Mouse (Mus musculus) testis, adult 2 months (tissue): ENCODE data around the gene Rpap3. TPM values are rescaled to one million over a fixed set of nuclear protein-coding genes. Genes with fewer than 3 reads are reported as not detected.

ENCODE experiments used
- H3K27ac ChIP-seq: fragments of 200-500 bp; 2 replicates; pipeline ENCODE4 v1.5.1; 2012; ENCODE audit warnings: low read depth, low read length; ENCODE audit not compliant: control insufficient read depth, insufficient read depth
- H3K27me3 ChIP-seq: fragments of 200-500 bp; 2 replicates; pipeline ENCODE4 v1.6.1; 2012; ENCODE audit warnings: mild to moderate bottlenecking, low read length, moderate library complexity; ENCODE audit not compliant: control insufficient read depth, insufficient read depth
- H3K36me3 ChIP-seq: fragments of 200-500 bp; 2 replicates; pipeline ENCODE4 v1.6.1; 2012; ENCODE audit warnings: mild to moderate bottlenecking, low read length; ENCODE audit not compliant: control insufficient read depth, insufficient read depth
- H3K4me1 ChIP-seq: fragments of 200-500 bp; 2 replicates; pipeline ENCODE4 v1.6.1; 2012; ENCODE audit warnings: low read length; ENCODE audit not compliant: control insufficient read depth, insufficient read depth
- H3K4me3 ChIP-seq: fragments of 200-500 bp; 2 replicates; pipeline ENCODE4 v1.5.1; 2012; ENCODE audit warnings: low read depth, mild to moderate bottlenecking, low read length, moderate library complexity, mixed read lengths; ENCODE audit not compliant: control insufficient read depth
- CTCF ChIP-seq: fragments of 200-500 bp; IDR thresholded peaks from 2 replicates; pipeline ENCODE4 v1.5.1; 2012; ENCODE audit warnings: low read depth, mild to moderate bottlenecking, inconsistent platforms, low read length, moderate library complexity; ENCODE audit not compliant: control insufficient read depth, insufficient read depth, insufficient replicate concordance
- POLR2A ChIP-seq: fragments of 200-500 bp; IDR thresholded peaks from 2 replicates; pipeline ENCODE4 v1.6.1; 2012; ENCODE audit warnings: low read depth, mild to moderate bottlenecking, inconsistent platforms, low read length, moderate library complexity; ENCODE audit not compliant: control insufficient read depth
- polyA plus RNA-seq: library from polyadenylated mRNA; depleted of rRNA; stranded (reverse); fragments of >200 nt; gene quantifications from 2 replicates; pipeline ENCODE4 v1.2.3, GENCODE M21; 2012

Gene Rpap3
- polyA plus RNA-seq, 1 experiment, result 3.7 TPM

DNA sequence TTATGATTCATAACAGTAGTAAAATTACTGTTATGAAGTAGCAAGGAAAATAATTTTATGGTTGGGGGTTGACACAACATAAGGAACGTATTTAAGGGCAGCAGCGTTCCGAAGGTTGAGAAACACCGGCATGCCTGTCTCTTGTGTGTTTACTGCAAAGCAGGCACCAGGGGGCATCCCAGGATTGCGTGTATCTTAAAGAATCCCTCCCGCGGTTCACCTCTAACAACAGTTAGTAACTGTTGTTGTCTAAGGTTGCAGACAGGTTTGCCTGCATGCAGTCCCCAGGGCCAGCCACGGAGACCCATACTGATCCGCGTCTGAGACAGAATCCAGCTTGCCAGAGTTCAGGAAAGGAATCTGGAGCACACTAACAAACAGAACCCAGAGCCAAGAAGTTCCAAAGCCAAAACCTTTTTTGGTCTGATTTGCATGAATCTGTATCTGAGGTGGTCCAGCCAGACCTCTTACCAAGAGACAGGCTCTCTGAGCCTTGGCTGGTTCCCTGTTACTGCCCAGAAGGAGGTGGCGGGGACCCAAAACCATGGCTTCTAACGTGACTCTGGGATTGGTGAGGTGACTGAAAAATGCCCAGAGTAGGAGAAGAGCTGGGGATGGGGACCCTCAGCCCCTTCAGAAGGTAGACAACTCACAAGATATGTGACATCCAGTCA is 12.4 kb upstream of the Rpap3 start:
- no peaks in the 10 kb centered on the region for H3K36me3 ChIP-seq
- H3K4me1 ChIP-seq, result peaks cover 7% of the 10 kb centered on the region; the same call in 1 of the 2 replicates
- H3K27me3 ChIP-seq, result no peaks in the 10 kb centered on the region
- no peak overlapping the region for H3K4me3 ChIP-seq
- H3K27ac ChIP-seq, result peak overlapping the region; percentile 47; the same call in 1 of the 2 replicates
- TF ChIP-seq POLR2A (no peak), CTCF (peak; percentile 56; the same call in 1 of the 2 replicates)

DNA sequence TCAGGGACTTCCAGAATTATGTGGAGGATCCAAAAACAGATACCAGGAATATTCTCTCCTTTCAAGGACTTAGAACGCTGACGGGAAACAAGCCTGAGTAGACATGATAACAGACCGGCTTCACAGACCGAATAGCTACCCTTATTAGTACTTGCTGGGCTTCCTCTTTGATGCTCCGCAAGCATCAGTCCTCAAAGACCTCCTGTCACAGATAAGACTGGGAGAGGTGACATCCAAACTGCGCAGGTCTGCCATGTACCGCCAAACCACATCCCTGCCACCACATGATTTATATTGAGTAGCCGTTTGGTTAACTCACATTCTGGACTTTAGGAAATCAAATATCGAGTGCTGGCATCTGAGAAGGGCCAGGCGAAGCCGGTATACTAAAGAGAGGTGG is 11.2 kb upstream of the Rpap3 start:
- TF ChIP-seq CTCF (no peak), POLR2A (no peak)
- Histone ChIP-seq H3K27me3 (no peaks in the 10 kb centered on the region), H3K36me3 (no peaks in the 10 kb centered on the region)

DNA sequence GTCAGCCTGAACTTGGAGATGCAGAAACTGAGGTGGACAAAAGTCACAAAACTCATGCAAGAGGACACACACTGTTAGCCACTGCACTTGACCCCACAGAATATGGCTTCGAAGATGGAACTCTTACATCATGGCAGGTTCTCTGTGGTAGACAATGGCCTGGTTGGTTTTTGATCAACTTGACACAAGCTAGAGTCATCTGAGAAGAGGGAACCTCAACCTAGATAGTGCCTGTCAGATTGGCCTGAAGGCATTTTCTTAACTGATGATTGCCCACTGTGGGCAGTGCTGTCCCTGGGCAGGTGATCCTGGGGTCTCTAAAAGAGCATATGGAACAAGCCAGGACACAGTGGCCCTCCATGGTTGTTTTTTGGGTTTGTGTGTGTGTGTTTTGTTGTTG is 10.1 kb upstream of the Rpap3 start:
- Histone ChIP-seq H3K4me3 (no peak overlapping the region), H3K4me1 (peaks cover 7% of the 10 kb centered on the region; the same call in 1 of the 2 replicates), H3K27ac (no peak overlapping the region), H3K36me3 (no peaks in the 10 kb centered on the region), H3K27me3 (no peaks in the 10 kb centered on the region)
- TF ChIP-seq POLR2A (no peak), CTCF (no peak)

More for the DNA sequence above, 11.2 kb upstream of the Rpap3 start:
- H3K4me1 ChIP-seq, result peaks cover 7% of the 10 kb centered on the region; the same call in 1 of the 2 replicates
- H3K4me3 ChIP-seq, result no peak overlapping the region
- peak overlapping the region; percentile 57 for H3K27ac ChIP-seq

DNA sequence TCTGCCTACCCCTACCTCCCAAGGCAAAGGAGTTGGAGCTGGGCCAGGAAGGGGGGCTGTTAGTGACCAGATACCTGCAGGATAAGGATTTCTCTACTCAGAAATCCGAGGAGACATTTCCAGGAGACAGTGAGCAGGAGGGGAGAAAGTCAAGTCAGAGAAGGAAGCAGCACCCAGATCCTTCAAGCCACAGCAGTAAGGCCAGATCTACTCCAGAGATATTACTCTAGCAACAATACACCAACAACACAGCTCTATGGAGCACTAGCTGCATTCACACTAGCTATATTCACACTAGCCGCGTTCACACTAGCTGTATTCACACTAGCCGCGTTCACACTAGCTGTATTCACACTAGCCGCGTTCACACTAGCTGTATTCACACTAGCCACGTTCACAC is 9.5 kb upstream of the Rpap3 start:
- TF ChIP-seq CTCF, result no peak
- no peak for TF ChIP-seq POLR2A
- H3K27me3 ChIP-seq, result no peaks in the 10 kb centered on the region
- H3K27ac ChIP-seq, result no peak overlapping the region
- H3K4me1 ChIP-seq, result peaks cover 6% of the 10 kb centered on the region; the same call in 1 of the 2 replicates
- no peaks in the 10 kb centered on the region for H3K36me3 ChIP-seq
- no peak overlapping the region for H3K4me3 ChIP-seq

DNA sequence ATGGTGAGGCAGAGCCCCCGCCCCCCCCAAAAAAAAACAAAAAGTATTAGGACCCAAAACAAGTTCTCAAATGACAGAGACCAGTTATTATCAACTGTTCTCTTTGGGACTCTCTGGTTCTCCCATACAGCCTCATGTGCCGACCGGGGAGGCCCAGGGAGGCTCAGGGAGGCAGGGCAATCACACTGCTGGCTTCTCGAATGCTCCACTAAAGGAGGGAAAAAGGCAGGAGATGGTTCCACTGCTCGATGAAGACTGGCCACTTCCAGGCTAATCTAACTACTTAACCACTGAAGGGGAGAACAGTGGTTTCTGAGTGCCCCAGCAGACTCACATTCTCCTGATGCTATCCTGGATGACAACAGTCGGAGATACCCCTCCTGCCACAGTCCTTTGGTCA is 6.9 kb upstream of the Rpap3 start:
- no peak overlapping the region for H3K4me3 ChIP-seq
- no peaks in the 10 kb centered on the region for H3K27me3 ChIP-seq
- peaks cover 4% of the 10 kb centered on the region; the same call in 1 of the 2 replicates for H3K4me1 ChIP-seq
- no peak for TF ChIP-seq CTCF
- no peak for TF ChIP-seq POLR2A
- peak overlapping the region; percentile 10; the same call in 1 of the 2 replicates for H3K27ac ChIP-seq
- no peaks in the 10 kb centered on the region for H3K36me3 ChIP-seq

DNA sequence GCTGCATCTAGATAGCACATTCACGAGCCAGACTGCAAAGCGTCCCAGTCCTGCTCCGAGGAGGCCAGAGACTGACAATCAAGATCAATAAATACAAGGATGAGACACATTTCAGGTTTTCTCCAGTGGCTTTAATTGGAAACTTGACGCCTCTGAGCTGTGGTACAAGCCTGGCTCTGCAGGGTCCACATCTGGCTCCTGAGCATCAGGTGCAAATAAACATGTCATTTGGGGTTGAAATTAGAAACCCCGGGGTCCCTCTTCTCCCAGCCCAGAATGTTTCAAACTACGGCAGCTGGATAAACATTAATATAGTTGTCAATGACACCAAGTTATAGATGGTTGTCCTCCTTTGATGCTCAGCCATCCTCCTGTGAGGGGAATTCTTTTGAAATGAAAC is 5.3 kb upstream of the Rpap3 start:
- H3K4me3 ChIP-seq, result no peak overlapping the region
- no peaks in the 10 kb centered on the region for H3K36me3 ChIP-seq
- H3K27me3 ChIP-seq, result no peaks in the 10 kb centered on the region
- H3K4me1 ChIP-seq, result peaks cover 4% of the 10 kb centered on the region; the same call in 1 of the 2 replicates
- TF ChIP-seq CTCF, result no peak
- no peak for TF ChIP-seq POLR2A
- H3K27ac ChIP-seq, result no peak overlapping the region

DNA sequence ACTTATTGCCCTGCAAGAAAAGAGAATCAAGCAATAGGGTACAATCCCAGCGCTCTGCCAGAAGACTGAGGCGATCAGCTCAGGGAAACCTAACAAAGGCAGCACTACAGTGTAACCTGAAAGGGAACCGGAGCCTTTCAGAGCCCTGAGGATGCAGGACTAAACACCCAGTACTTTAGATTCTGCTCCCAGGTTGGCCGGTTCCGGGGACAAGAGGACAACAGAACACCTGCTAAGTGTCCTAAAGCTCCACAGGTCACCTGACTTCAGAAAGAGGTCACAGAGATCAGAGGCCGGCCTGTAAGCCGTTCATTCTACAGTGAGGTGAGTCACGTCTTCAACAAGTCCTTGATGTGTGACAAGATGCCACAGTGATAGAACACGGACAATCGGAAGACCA is 9.0 kb downstream of the Rpap3 start:
- no peaks in the 10 kb centered on the region for H3K27me3 ChIP-seq
- H3K27ac ChIP-seq, result no peak overlapping the region
- H3K4me1 ChIP-seq, result no peaks in the 10 kb centered on the region
- no peak for TF ChIP-seq POLR2A
- no peak for TF ChIP-seq CTCF
- H3K4me3 ChIP-seq, result no peak overlapping the region
- H3K36me3 ChIP-seq, result peaks cover 2% of the 10 kb centered on the region; the same call in 1 of the 2 replicates

DNA sequence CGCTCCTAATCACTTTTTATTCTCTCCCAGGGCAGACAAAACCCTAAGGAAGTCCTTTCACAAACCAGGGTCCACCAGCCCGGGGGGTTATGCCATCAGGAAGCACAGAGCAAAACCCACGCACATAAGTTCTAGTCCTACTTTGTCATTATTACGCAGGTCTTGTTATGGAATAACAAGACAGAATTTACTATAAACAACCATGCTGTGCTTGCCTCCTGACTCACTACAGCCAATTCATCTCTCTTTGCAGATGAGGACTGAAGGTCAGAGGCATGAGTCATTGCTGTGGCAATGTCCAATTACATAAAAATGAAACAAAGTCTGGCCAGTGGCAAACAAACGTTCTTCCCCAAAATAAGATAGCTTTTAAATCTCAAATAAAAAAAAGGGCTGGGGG is 12.2 kb downstream of the Rpap3 start:
- TF ChIP-seq POLR2A (no peak), CTCF (no peak)
- Histone ChIP-seq H3K27me3 (no peaks in the 10 kb centered on the region), H3K27ac (no peak overlapping the region), H3K36me3 (peaks cover 2% of the 10 kb centered on the region), H3K4me3 (no peak overlapping the region), H3K4me1 (no peaks in the 10 kb centered on the region)
